8 mouse cellular contexts compared by ENCODE assay signal in genomic region chr5:138755453-138756301, GRCm38 (mm10). TPM values are rescaled to one million over a fixed set of nuclear protein-coding genes. Genes with fewer than 3 reads are reported as not detected.
DNase-seq lines count a peak whose midpoint lies in the region; ATAC-seq lines count a peak whose summit lies in the region.

No protein-coding gene starts in this region.

- H3K9ac ChIP-seq in embryonic facial prominence, embryonic 15.5 days, result peak overlapping the region; percentile 21
- peak overlapping the region; percentile 71 for H3K9ac ChIP-seq in heart, embryonic 15.5 days

- no peak for ATAC-seq in embryonic facial prominence, embryonic 15.5 days (ENCODE audit: insufficient number of reproducible peaks, low FRiP score, low TSS enrichment, low read depth)
- 0 out of 2 replicates have a peak, but pooled peaks have one; percentile 3 for ATAC-seq in heart, embryonic 15.5 days (replicated peaks; ENCODE audit: insufficient number of reproducible peaks, insufficient read depth, low FRiP score, low read depth)
- ATAC-seq in inflammation-experienced regulatory T-cells, adult 6 months, result no peak

- H3K9me3 ChIP-seq in embryonic facial prominence, embryonic 15.5 days (replicated peaks), result no peaks in the 10 kb centered on the region
- no peaks in the 10 kb centered on the region for H3K9me3 ChIP-seq in heart, embryonic 15.5 days (replicated peaks)

- H3K27me3 ChIP-seq in embryonic facial prominence, embryonic 15.5 days, result peaks cover 44% of the 10 kb centered on the region
- H3K27me3 ChIP-seq in heart, embryonic 15.5 days, result peaks cover 40% of the 10 kb centered on the region

- H3K36me3 ChIP-seq in embryonic facial prominence, embryonic 15.5 days, result no peaks in the 10 kb centered on the region
- 0 out of 2 replicates have a peak, but pooled peaks cover 3% of the 10 kb centered on the region for H3K36me3 ChIP-seq in heart, embryonic 15.5 days

- peak; percentile 30 for DNase-seq in urinary bladder, adult 2 months (ENCODE audit: low spot score)
- DNase-seq in urinary bladder, postnatal 10 days (ENCODE audit: low spot score), result no peak
- peak; percentile 58 to 80 for DNase-seq in kidney, postnatal 25 days
- peak; percentile 20 to 34 for DNase-seq in lung, postnatal 4 days
- DNase-seq in right cerebral cortex, postnatal 4 days, result peak; percentile 62

- peak overlapping the region; percentile 75 for H3K4me3 ChIP-seq in embryonic facial prominence, embryonic 15.5 days (replicated peaks)
- peak overlapping the region; percentile 64 for H3K4me3 ChIP-seq in heart, embryonic 15.5 days

- H3K27ac ChIP-seq in embryonic facial prominence, embryonic 15.5 days (replicated peaks), result no peak overlapping the region
- H3K27ac ChIP-seq in heart, embryonic 15.5 days, result no peak overlapping the region

- peak overlapping the region; percentile 97 for H3K4me2 ChIP-seq in embryonic facial prominence, embryonic 15.5 days (replicated peaks)
- peak overlapping the region; percentile 91 for H3K4me2 ChIP-seq in heart, embryonic 15.5 days

- H3K4me1 ChIP-seq in embryonic facial prominence, embryonic 15.5 days, result peaks cover 35% of the 10 kb centered on the region
- peaks cover 34% of the 10 kb centered on the region for H3K4me1 ChIP-seq in heart, embryonic 15.5 days (replicated peaks)

- 2% methylated on average over 61 of the region's 61 CpGs for WGBS in embryonic facial prominence, embryonic 15.5 days
- WGBS in heart, embryonic 15.5 days, result 2% methylated on average over 61 of the region's 61 CpGs

RNA-seq across cellular contexts. Expression of gene Fam20c, which starts 1.4 kb away (rescaled TPM):
- 8.1 and 8.9 TPM in 2 replicates for polyA plus RNA-seq in urinary bladder, adult 2 months (2012; rRNA removed)
- polyA plus RNA-seq in embryonic facial prominence, embryonic 15.5 days (2015; fragmentation: Nextera tagmentation; extraction: Ambion mirVana), result 9.0 and 9.2 TPM in 2 replicates
- 6.1 and 9.8 TPM in 2 replicates for polyA plus RNA-seq in heart, embryonic 15.5 days (2015; fragmentation: Nextera tagmentation; extraction: Ambion mirVana)
- not detected for polyA plus RNA-seq in inflammation-experienced regulatory T-cells, adult 6 months (2017; shearing (Covaris generic))
